11 mouse cellular contexts compared by ENCODE assay signal in the genomic region with DNA sequence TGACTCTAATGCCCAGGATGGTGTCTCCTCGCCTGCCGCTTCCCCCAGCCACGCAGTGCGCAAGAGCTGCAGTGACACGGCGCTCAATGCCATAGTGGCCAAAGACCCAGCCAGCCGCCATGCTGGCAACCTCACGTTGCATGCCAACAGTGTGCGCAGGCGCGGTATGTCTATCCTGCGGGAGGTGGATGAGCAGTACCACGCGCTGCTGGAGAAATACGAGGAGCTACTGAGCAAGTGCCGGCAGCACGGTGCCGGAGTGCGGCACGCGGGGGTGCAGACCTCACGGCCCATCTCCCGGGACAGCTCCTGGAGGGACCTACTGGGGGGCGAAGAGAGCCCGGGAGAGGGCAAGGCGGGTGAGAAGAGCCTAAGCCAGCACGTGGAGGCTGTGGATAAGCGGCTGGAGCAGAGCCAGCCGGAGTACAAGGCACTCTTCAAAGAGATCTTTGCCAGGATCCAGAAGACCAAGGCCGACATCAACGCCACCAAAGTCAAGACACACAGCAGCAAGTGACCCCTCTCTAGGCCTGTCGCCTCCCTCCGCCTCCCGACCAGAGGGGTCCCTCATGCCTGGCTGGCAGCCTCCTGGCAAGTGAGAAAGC. TPM values are rescaled to one million over a fixed set of nuclear protein-coding genes. Genes with fewer than 3 reads are reported as not detected.
DNase-seq lines count a peak whose midpoint lies in the region; ATAC-seq lines count a peak whose summit lies in the region.
"Had no signal": no experiment of that assay in that cellular context is flagged by ENCODE, and none has a peak within 500 bp of the region (broad histone marks: within the 10 kb centered on the region; RNA-seq: fewer than 3 reads in every experiment).

No protein-coding gene starts in this region.

- H3K27ac ChIP-seq in kidney, embryonic 16.5 days (ENCODE audit: low read length) = no peak overlapping the region
- 0 out of 2 replicates have a peak overlapping the region, but pooled peaks have one; percentile 17 for H3K27ac ChIP-seq in embryonic facial prominence, embryonic 12.5 days
- no peak overlapping the region for H3K27ac ChIP-seq in neural tube, embryonic 15.5 days (replicated peaks)
- H3K27ac ChIP-seq: forebrain, embryonic 10.5 days; heart, adult 2 months had no signal

- no peaks in the 10 kb centered on the region for H3K9me3 ChIP-seq in kidney, embryonic 16.5 days (ENCODE audit: low read length)
- no peaks in the 10 kb centered on the region for H3K9me3 ChIP-seq in embryonic facial prominence, embryonic 12.5 days
- H3K9me3 ChIP-seq in neural tube, embryonic 15.5 days (replicated peaks) = no peaks in the 10 kb centered on the region
- H3K9me3 ChIP-seq: forebrain, embryonic 10.5 days had no signal

- H3K27me3 ChIP-seq in kidney, embryonic 16.5 days (ENCODE audit: insufficient read depth, low read length) = no peaks in the 10 kb centered on the region
- no peaks in the 10 kb centered on the region for H3K27me3 ChIP-seq in embryonic facial prominence, embryonic 12.5 days
- no peaks in the 10 kb centered on the region for H3K27me3 ChIP-seq in neural tube, embryonic 15.5 days (replicated peaks)

- peaks cover 24% of the 10 kb centered on the region for H3K36me3 ChIP-seq in kidney, embryonic 16.5 days (ENCODE audit: insufficient read depth, low read length)
- peaks cover 53% of the 10 kb centered on the region for H3K36me3 ChIP-seq in embryonic facial prominence, embryonic 12.5 days
- peaks cover 62% of the 10 kb centered on the region for H3K36me3 ChIP-seq in neural tube, embryonic 15.5 days

- peak; percentile 29 for DNase-seq in CD4-positive, CD25-positive, alpha-beta regulatory T cell, adult 2 months (ENCODE audit: low read depth, low spot score)
- DNase-seq in kidney, postnatal 4 days = no peak
- no peak for DNase-seq in thymus, postnatal 0 days (ENCODE audit: low spot score)
- DNase-seq: heart, adult 2 months; thymus, postnatal 4 days had no signal

- H3K9ac ChIP-seq in kidney, embryonic 16.5 days (replicated peaks; ENCODE audit: low read length) = no peak overlapping the region
- no peak overlapping the region for H3K9ac ChIP-seq in embryonic facial prominence, embryonic 12.5 days
- no peak overlapping the region for H3K9ac ChIP-seq in neural tube, embryonic 15.5 days (replicated peaks)

- no peak for ATAC-seq in CD4-positive, CD25-positive, alpha-beta regulatory T cell, adult 4 months
- ATAC-seq in kidney, embryonic 16.5 days (ENCODE audit: low FRiP score, low TSS enrichment) = 0 out of 2 replicates have a peak, but pooled peaks have one; percentile 39
- ATAC-seq in embryonic facial prominence, embryonic 12.5 days (ENCODE audit: insufficient number of reproducible peaks, insufficient read depth, low FRiP score, low TSS enrichment) = no peak
- no peak for ATAC-seq in neural tube, embryonic 15.5 days (ENCODE audit: low FRiP score)
- ATAC-seq in monocyte, adult 5-6 weeks (replicated peaks; ENCODE audit: insufficient number of reproducible peaks, low FRiP score, low TSS enrichment, poor library complexity, severe bottlenecking) = no peak

- 62% methylated on average over 34 of the region's 34 CpGs for WGBS in kidney, embryonic 16.5 days
- 66% methylated on average over 34 of the region's 34 CpGs for WGBS in embryonic facial prominence, embryonic 12.5 days
- WGBS in neural tube, embryonic 15.5 days = 68% methylated on average over 34 of the region's 34 CpGs

- H3K4me1 ChIP-seq in kidney, embryonic 16.5 days (ENCODE audit: insufficient read depth, low read length) = no peaks in the 10 kb centered on the region
- no peaks in the 10 kb centered on the region for H3K4me1 ChIP-seq in embryonic facial prominence, embryonic 12.5 days
- no peaks in the 10 kb centered on the region for H3K4me1 ChIP-seq in neural tube, embryonic 15.5 days

- H3K4me3 ChIP-seq in kidney, embryonic 16.5 days (ENCODE audit: low read length) = peak overlapping the region; percentile 18; the same call in 1 of the 2 replicates
- H3K4me3 ChIP-seq in embryonic facial prominence, embryonic 12.5 days = no peak overlapping the region
- H3K4me3 ChIP-seq in neural tube, embryonic 15.5 days (replicated peaks) = no peak overlapping the region
- H3K4me3 ChIP-seq: forebrain, embryonic 10.5 days; heart, adult 2 months had no signal

- H3K4me2 ChIP-seq in kidney, embryonic 16.5 days (replicated peaks; ENCODE audit: low read depth, low read length) = peak overlapping the region; percentile 36
- no peak overlapping the region for H3K4me2 ChIP-seq in embryonic facial prominence, embryonic 12.5 days (replicated peaks)
- peak overlapping the region; percentile 13; the same call in 1 of the 2 replicates for H3K4me2 ChIP-seq in neural tube, embryonic 15.5 days

RNA-seq across cellular contexts. Expression of a gene that starts 9.7 kb away (rescaled TPM):
- 100 to 1,000 TPM; 177 to 185 TPM for polyA plus RNA-seq in CD4-positive, CD25-positive, alpha-beta regulatory T cell, adult 4 months (2017; shearing (Covaris generic))
- 195 and 203 TPM in 2 replicates for polyA plus RNA-seq in kidney, embryonic 16.5 days (2015; fragmentation: Nextera tagmentation; extraction: Ambion mirVana)
- 170 and 181 TPM in 2 replicates for polyA plus RNA-seq in embryonic facial prominence, embryonic 12.5 days (2016; fragmentation: Nextera tagmentation; extraction: Ambion mirVana)
- polyA plus RNA-seq in neural tube, embryonic 15.5 days (2015; fragmentation: Nextera tagmentation; extraction: Ambion mirVana) = 175 and 183 TPM in 2 replicates
- total RNA-seq in monocyte, adult 5-6 weeks (2017) = 57.9 to 84.5 TPM (median 60.9 TPM) in 3 replicates
- 408 and 411 TPM in 2 replicates for polyA plus RNA-seq in thymus, postnatal 0 days (2015; fragmentation: Nextera tagmentation; extraction: Ambion mirVana)

RNA-seq across cellular contexts. Expression of a gene that starts 12.1 kb away (rescaled TPM):
- not detected for polyA plus RNA-seq in CD4-positive, CD25-positive, alpha-beta regulatory T cell, adult 4 months (2017; shearing (Covaris generic))
- polyA plus RNA-seq in kidney, embryonic 16.5 days (2015; fragmentation: Nextera tagmentation; extraction: Ambion mirVana) = 7.9 and 10.2 TPM in 2 replicates
- polyA plus RNA-seq in embryonic facial prominence, embryonic 12.5 days (2016; fragmentation: Nextera tagmentation; extraction: Ambion mirVana) = 19.7 and 20.6 TPM in 2 replicates
- 21.5 and 23.9 TPM in 2 replicates for polyA plus RNA-seq in neural tube, embryonic 15.5 days (2015; fragmentation: Nextera tagmentation; extraction: Ambion mirVana)
- total RNA-seq in monocyte, adult 5-6 weeks (2017) = not detected in 3 replicates
- polyA plus RNA-seq in thymus, postnatal 0 days (2015; fragmentation: Nextera tagmentation; extraction: Ambion mirVana) = 5.3 and 5.4 TPM in 2 replicates

RNA-seq across cellular contexts. Expression of a gene that starts 25.9 kb away (rescaled TPM):
- 100 to 1,000 TPM; 602 to 622 TPM for polyA plus RNA-seq in CD4-positive, CD25-positive, alpha-beta regulatory T cell, adult 4 months (2017; shearing (Covaris generic))
- 942 and 981 TPM in 2 replicates for polyA plus RNA-seq in kidney, embryonic 16.5 days (2015; fragmentation: Nextera tagmentation; extraction: Ambion mirVana)
- 867 and 893 TPM in 2 replicates for polyA plus RNA-seq in embryonic facial prominence, embryonic 12.5 days (2016; fragmentation: Nextera tagmentation; extraction: Ambion mirVana)
- 949 and 1,025 TPM in 2 replicates for polyA plus RNA-seq in neural tube, embryonic 15.5 days (2015; fragmentation: Nextera tagmentation; extraction: Ambion mirVana)
- 553 to 728 TPM (median 631 TPM) in 3 replicates for total RNA-seq in monocyte, adult 5-6 weeks (2017)
- 1,461 and 1,502 TPM in 2 replicates for polyA plus RNA-seq in thymus, postnatal 0 days (2015; fragmentation: Nextera tagmentation; extraction: Ambion mirVana)

RNA-seq across cellular contexts. Expression of a gene that starts 26.1 kb away (rescaled TPM):
- 1 to 10 TPM; 8.3 to 9.1 TPM for polyA plus RNA-seq in CD4-positive, CD25-positive, alpha-beta regulatory T cell, adult 4 months (2017; shearing (Covaris generic))
- 4.7 and 4.8 TPM in 2 replicates for polyA plus RNA-seq in kidney, embryonic 16.5 days (2015; fragmentation: Nextera tagmentation; extraction: Ambion mirVana)
- 24.5 and 26.1 TPM in 2 replicates for polyA plus RNA-seq in embryonic facial prominence, embryonic 12.5 days (2016; fragmentation: Nextera tagmentation; extraction: Ambion mirVana)
- 19.0 and 22.4 TPM in 2 replicates for polyA plus RNA-seq in neural tube, embryonic 15.5 days (2015; fragmentation: Nextera tagmentation; extraction: Ambion mirVana)
- 20.7 to 29.6 TPM (median 24.3 TPM) in 3 replicates for total RNA-seq in monocyte, adult 5-6 weeks (2017)
- polyA plus RNA-seq in thymus, postnatal 0 days (2015; fragmentation: Nextera tagmentation; extraction: Ambion mirVana) = 30.5 and 37.5 TPM in 2 replicates

RNA-seq across cellular contexts. Expression of a gene that starts 26.3 kb away (rescaled TPM):
- 1 to 10 TPM; 2.4 to 3.9 TPM for polyA plus RNA-seq in CD4-positive, CD25-positive, alpha-beta regulatory T cell, adult 4 months (2017; shearing (Covaris generic))
- polyA plus RNA-seq in kidney, embryonic 16.5 days (2015; fragmentation: Nextera tagmentation; extraction: Ambion mirVana) = 7.9 and 8.6 TPM in 2 replicates
- 7.7 and 7.9 TPM in 2 replicates for polyA plus RNA-seq in embryonic facial prominence, embryonic 12.5 days (2016; fragmentation: Nextera tagmentation; extraction: Ambion mirVana)
- 49.5 and 55.6 TPM in 2 replicates for polyA plus RNA-seq in neural tube, embryonic 15.5 days (2015; fragmentation: Nextera tagmentation; extraction: Ambion mirVana)
- total RNA-seq in monocyte, adult 5-6 weeks (2017) = 4.7 to 13.4 TPM (median 7.5 TPM) in 3 replicates
- polyA plus RNA-seq in thymus, postnatal 0 days (2015; fragmentation: Nextera tagmentation; extraction: Ambion mirVana) = 23.2 and 27.1 TPM in 2 replicates
